Mouse (Mus musculus) embryonic facial prominence, embryonic 15.5 days (tissue): Measurements from ENCODE around the gene Fam196b. TPM values are rescaled to one million over a fixed set of nuclear protein-coding genes. Genes with fewer than 3 reads are reported as not detected.

ENCODE experiments used
- ATAC-seq: fragments of 200-750 bp; cut with Nextera tagmentation; 2 replicates; pipeline ENCODE4 v1.8.0; 2017; ENCODE audit warnings: low read depth, moderate TSS enrichment; ENCODE audit not compliant: insufficient number of reproducible peaks, low FRiP score, low TSS enrichment
- H3K27ac ChIP-seq: fragments of 300-500 bp; sonication (generic); replicated peaks from 2 replicates; pipeline ENCODE4 v1.5.1; 2015; ENCODE audit warnings: mild to moderate bottlenecking, inconsistent platforms
- H3K27me3 ChIP-seq: fragments of 300-500 bp; sonication (generic); 2 replicates; pipeline ENCODE4 v1.6.1; 2015; ENCODE audit warnings: inconsistent platforms
- H3K36me3 ChIP-seq: fragments of 300-500 bp; sonication (generic); 2 replicates; pipeline ENCODE4 v1.6.1; 2015; ENCODE audit warnings: mild to moderate bottlenecking, inconsistent platforms
- H3K4me1 ChIP-seq: fragments of 300-500 bp; sonication (generic); 2 replicates; pipeline ENCODE4 v1.6.1; 2015; ENCODE audit warnings: inconsistent platforms
- H3K4me2 ChIP-seq: fragments of 300-500 bp; sonication (generic); replicated peaks from 2 replicates; pipeline ENCODE4 v1.6.1; 2015; ENCODE audit warnings: mild to moderate bottlenecking, inconsistent platforms
- H3K4me3 ChIP-seq: fragments of 300-500 bp; sonication (generic); replicated peaks from 2 replicates; pipeline ENCODE4 v1.5.1; 2015; ENCODE audit warnings: mild to moderate bottlenecking, inconsistent platforms
- H3K9ac ChIP-seq: fragments of 300-500 bp; sonication (generic); 2 replicates; pipeline ENCODE4 v1.6.1; 2015; ENCODE audit warnings: inconsistent platforms
- H3K9me3 ChIP-seq: fragments of 300-500 bp; sonication (generic); replicated peaks from 2 replicates; pipeline ENCODE4 v1.6.1; 2016; ENCODE audit warnings: inconsistent platforms
- WGBS: fragments of 180-500 bp; shearing (Covaris S2); methylation state at CpG from one replicate; pipeline ENCODE4 v1.1.7; 2015; 5-methylcytosine and 5-hydroxymethylcytosine counted together
- polyA plus RNA-seq: library from polyadenylated mRNA; unstranded; fragments of >200 nt; fragmentation: Nextera tagmentation; extraction: Ambion mirVana; gene quantifications from 2 replicates; pipeline ENCODE4 v1.2.1, GENCODE M21; 2015

Gene Fam196b
- polyA plus RNA-seq, 1 experiment from 2014 or later: 1.2 TPM

GRCm38 (mm10) chr11:34415884-34416618 lies 101.4 kb downstream of the Fam196b start:
- no peak overlapping the region for H3K4me3 ChIP-seq
- H3K27ac ChIP-seq: no peak overlapping the region
- H3K4me2 ChIP-seq: no peak overlapping the region
- H3K9ac ChIP-seq: no peak overlapping the region
- H3K36me3 ChIP-seq: no peaks in the 10 kb centered on the region
- ATAC-seq: no peak
- H3K27me3 ChIP-seq: no peaks in the 10 kb centered on the region
- 44% methylated on average over 9 of the region's 9 CpGs for WGBS
- H3K4me1 ChIP-seq: peaks cover 9% of the 10 kb centered on the region; the same call in 1 of the 2 replicates
- H3K9me3 ChIP-seq: no peaks in the 10 kb centered on the region

GRCm38 (mm10) chr11:34416619-34416979 lies 102.0 kb downstream of the Fam196b start:
- Histone ChIP-seq H3K36me3 (no peaks in the 10 kb centered on the region), H3K9ac (no peak overlapping the region), H3K4me1 (peaks cover 10% of the 10 kb centered on the region; the same call in 1 of the 2 replicates), H3K27ac (no peak overlapping the region), H3K27me3 (no peaks in the 10 kb centered on the region), H3K9me3 (no peaks in the 10 kb centered on the region), H3K4me3 (no peak overlapping the region), H3K4me2 (no peak overlapping the region)
- ATAC-seq: no peak
- WGBS: 73% methylated on average over 3 of the region's 3 CpGs

GRCm38 (mm10) chr11:34421061-34421460 lies 106.4 kb downstream of the Fam196b start:
- peaks cover 10% of the 10 kb centered on the region; the same call in 1 of the 2 replicates for H3K4me1 ChIP-seq
- 41% methylated on average over 6 of the region's 6 CpGs for WGBS
- H3K36me3 ChIP-seq: no peaks in the 10 kb centered on the region
- no peak overlapping the region for H3K4me2 ChIP-seq
- H3K9ac ChIP-seq: no peak overlapping the region
- no peak overlapping the region for H3K4me3 ChIP-seq
- H3K27me3 ChIP-seq: no peaks in the 10 kb centered on the region
- no peak overlapping the region for H3K27ac ChIP-seq
- ATAC-seq: peak; percentile 85
- H3K9me3 ChIP-seq: no peaks in the 10 kb centered on the region

DNA sequence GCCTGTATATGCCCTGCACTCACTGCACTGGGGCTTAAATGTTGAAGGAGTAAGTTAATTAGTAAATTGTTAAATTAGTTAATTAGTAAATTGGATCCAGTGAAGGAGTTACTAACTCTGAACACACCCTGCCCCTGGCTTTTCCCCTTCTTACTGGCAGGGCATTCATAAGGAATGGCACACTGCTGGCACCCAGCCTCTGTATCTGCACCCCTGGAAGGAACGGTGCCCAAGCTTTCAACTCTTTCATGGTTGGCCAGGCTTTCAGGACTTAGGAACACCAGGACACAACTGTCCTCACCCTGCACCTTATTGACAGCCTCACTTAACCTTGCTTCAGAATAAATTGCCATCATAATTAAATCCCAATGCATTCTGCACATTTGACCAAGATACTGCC lies 109.9 kb downstream of the Fam196b start:
- 72% methylated on average over 1 of the region's 1 CpGs for WGBS
- Histone ChIP-seq H3K4me3 (no peak overlapping the region), H3K9ac (no peak overlapping the region), H3K27me3 (no peaks in the 10 kb centered on the region), H3K36me3 (no peaks in the 10 kb centered on the region), H3K27ac (no peak overlapping the region), H3K9me3 (no peaks in the 10 kb centered on the region), H3K4me1 (peaks cover 10% of the 10 kb centered on the region; the same call in 1 of the 2 replicates), H3K4me2 (no peak overlapping the region)
- ATAC-seq: no peak

DNA sequence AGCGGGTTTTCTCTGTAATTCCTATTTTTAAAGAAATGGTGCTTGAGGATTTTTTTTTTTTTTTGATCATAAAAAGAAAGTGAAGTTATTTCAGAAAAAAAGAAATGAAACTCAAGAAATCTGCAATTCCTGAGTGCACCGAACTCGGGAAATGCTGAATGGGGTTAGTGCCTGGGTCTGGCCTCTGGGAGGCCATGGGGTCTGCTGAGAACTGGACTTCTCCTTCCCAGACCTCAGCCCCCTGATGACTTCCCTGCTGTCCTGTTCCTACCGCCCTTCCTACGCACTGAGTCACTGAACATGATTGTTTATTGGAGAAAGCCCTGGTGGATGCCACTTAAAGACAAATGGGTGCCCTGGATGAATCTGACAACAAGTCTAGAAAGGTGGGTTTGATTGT lies 112.6 kb downstream of the Fam196b start:
- no peak overlapping the region for H3K27ac ChIP-seq
- no peak overlapping the region for H3K4me2 ChIP-seq
- no peaks in the 10 kb centered on the region for H3K4me1 ChIP-seq
- H3K27me3 ChIP-seq: no peaks in the 10 kb centered on the region
- WGBS: 82% methylated on average over 5 of the region's 5 CpGs
- H3K4me3 ChIP-seq: no peak overlapping the region
- H3K9me3 ChIP-seq: no peaks in the 10 kb centered on the region
- no peak for ATAC-seq
- no peaks in the 10 kb centered on the region for H3K36me3 ChIP-seq
- no peak overlapping the region for H3K9ac ChIP-seq

- no peak overlapping the region for H3K27ac ChIP-seq
- H3K36me3 ChIP-seq: no peaks in the 10 kb centered on the region
- H3K4me3 ChIP-seq: no peak overlapping the region
- no peak for ATAC-seq
- H3K9me3 ChIP-seq: no peaks in the 10 kb centered on the region
- H3K4me2 ChIP-seq: no peak overlapping the region
- no peak overlapping the region for H3K9ac ChIP-seq
- no peaks in the 10 kb centered on the region for H3K27me3 ChIP-seq
- WGBS: 73% methylated on average over 4 of the region's 4 CpGs
- H3K4me1 ChIP-seq: no peaks in the 10 kb centered on the region
These were observed 116.3 kb downstream of the Fam196b start for GRCm38 (mm10) chr11:34430940-34431339.

DNA sequence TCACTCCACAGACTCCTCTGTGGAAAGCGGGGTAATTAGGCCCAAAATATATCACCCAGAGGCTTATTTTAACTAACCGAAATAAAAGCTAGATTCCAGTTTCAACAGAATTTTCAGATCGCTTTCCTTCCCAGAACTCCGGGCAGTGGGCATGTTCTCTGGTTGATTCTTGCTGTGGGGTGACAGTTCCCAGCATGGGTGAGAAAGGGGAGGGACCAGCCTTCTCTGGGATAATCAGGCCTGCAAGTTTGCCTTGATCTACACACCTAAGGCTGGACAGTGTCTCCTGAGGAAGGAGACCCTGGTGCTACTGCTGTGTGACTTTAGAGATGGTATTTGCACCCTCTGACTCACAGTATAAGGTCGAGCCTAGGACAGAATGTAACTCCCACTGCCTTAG lies 116.7 kb downstream of the Fam196b start:
- no peak for ATAC-seq
- Histone ChIP-seq H3K36me3 (no peaks in the 10 kb centered on the region), H3K4me3 (no peak overlapping the region), H3K27ac (no peak overlapping the region), H3K9ac (no peak overlapping the region), H3K9me3 (no peaks in the 10 kb centered on the region), H3K4me1 (no peaks in the 10 kb centered on the region), H3K27me3 (no peaks in the 10 kb centered on the region), H3K4me2 (no peak overlapping the region)
- 63% methylated on average over 5 of the region's 5 CpGs for WGBS

- H3K4me3 ChIP-seq: no peak overlapping the region
- no peaks in the 10 kb centered on the region for H3K4me1 ChIP-seq
- no peaks in the 10 kb centered on the region for H3K9me3 ChIP-seq
- no peak overlapping the region for H3K27ac ChIP-seq
- H3K4me2 ChIP-seq: no peak overlapping the region
- ATAC-seq: no peak
- no peak overlapping the region for H3K9ac ChIP-seq
- H3K36me3 ChIP-seq: no peaks in the 10 kb centered on the region
- WGBS: 87% methylated on average over 2 of the region's 2 CpGs
- H3K27me3 ChIP-seq: no peaks in the 10 kb centered on the region
These were observed 117.4 kb downstream of the Fam196b start for GRCm38 (mm10) chr11:34431978-34432377.

- H3K27ac ChIP-seq: no peak overlapping the region
- H3K9me3 ChIP-seq: no peaks in the 10 kb centered on the region
- H3K4me3 ChIP-seq: no peak overlapping the region
- H3K4me1 ChIP-seq: no peaks in the 10 kb centered on the region
- no peak overlapping the region for H3K9ac ChIP-seq
- no peaks in the 10 kb centered on the region for H3K27me3 ChIP-seq
- H3K36me3 ChIP-seq: no peaks in the 10 kb centered on the region
- H3K4me2 ChIP-seq: no peak overlapping the region
- WGBS: 59% methylated on average over 1 of the region's 1 CpGs
- ATAC-seq: no peak
These were observed 122.8 kb downstream of the Fam196b start for GRCm38 (mm10) chr11:34437446-34437845.

- Histone ChIP-seq H3K27ac (no peak overlapping the region), H3K36me3 (no peaks in the 10 kb centered on the region), H3K9ac (no peak overlapping the region), H3K9me3 (no peaks in the 10 kb centered on the region), H3K4me1 (no peaks in the 10 kb centered on the region), H3K27me3 (no peaks in the 10 kb centered on the region), H3K4me3 (no peak overlapping the region), H3K4me2 (no peak overlapping the region)
- no peak for ATAC-seq
- 57% methylated on average over 2 of the region's 2 CpGs for WGBS
These were observed 123.8 kb downstream of the Fam196b start for GRCm38 (mm10) chr11:34438429-34438828.

DNA sequence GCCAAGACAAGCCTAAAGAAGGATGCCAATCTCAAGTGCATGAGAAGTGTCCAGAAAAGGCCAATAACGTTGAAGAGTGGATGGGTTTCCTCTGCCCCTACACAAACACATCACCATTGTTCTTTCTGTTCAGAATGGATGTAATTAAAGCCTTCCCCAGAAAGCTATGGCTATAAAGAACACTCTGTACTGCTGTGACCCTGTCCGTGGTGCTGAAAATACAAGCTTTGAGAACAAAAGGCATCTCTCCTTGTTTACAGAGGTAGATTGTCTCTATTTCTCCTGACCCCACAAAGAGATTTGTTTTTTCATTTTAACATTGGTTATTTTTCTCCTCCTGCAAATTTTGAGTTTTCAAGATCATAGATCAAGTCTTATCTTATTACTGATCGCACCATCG lies 133.3 kb downstream of the Fam196b start:
- Histone ChIP-seq H3K9ac (no peak overlapping the region), H3K4me3 (no peak overlapping the region), H3K9me3 (no peaks in the 10 kb centered on the region), H3K4me2 (no peak overlapping the region), H3K27me3 (no peaks in the 10 kb centered on the region), H3K4me1 (no peaks in the 10 kb centered on the region), H3K27ac (no peak overlapping the region), H3K36me3 (no peaks in the 10 kb centered on the region)
- 43% methylated on average over 4 of the region's 4 CpGs for WGBS
- ATAC-seq: no peak

DNA sequence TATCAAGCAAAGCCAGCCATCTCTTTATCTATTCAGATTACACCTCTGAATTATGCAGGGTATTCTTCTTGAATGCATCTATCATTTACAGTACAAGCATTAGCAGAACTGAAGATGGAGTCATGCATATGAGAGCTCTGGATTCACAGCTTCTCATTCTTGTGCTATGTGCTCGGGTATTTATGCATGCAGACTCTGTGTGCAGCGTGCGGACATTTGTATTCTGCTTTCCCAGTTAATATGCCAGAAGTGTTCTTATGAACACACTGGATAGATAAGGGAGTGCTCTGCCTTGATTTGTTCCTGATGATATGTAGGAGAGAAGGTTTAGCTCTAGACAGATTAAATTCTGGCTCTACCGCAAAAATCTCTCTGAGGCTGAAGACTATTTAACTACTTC lies 135.3 kb downstream of the Fam196b start:
- Histone ChIP-seq H3K4me2 (no peak overlapping the region), H3K9ac (no peak overlapping the region), H3K36me3 (no peaks in the 10 kb centered on the region), H3K4me3 (no peak overlapping the region), H3K27ac (no peak overlapping the region), H3K4me1 (no peaks in the 10 kb centered on the region), H3K9me3 (no peaks in the 10 kb centered on the region), H3K27me3 (no peaks in the 10 kb centered on the region)
- ATAC-seq: no peak
- 88% methylated on average over 4 of the region's 4 CpGs for WGBS
